14 mouse cellular contexts compared by ENCODE assay signal in the genomic region with DNA sequence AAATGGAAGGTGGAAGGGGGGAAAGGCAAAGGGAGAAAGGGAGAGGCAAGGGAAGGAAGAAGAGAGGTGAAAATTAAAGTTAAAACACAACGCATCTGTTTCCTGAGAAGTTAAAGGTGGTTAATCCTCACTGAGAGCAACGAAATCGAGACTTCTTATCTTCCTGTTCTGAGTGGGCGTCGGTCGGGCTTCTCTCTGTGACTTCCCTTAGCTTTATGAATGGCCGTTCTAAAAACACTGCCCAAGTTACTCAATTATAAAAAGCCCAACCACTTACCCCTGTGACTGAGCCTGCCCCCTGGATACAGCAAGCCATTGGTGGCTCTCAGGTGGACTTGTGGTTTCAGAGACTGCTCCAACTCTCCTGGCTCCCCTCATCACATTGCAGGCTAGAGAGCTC. TPM values are rescaled to one million over a fixed set of nuclear protein-coding genes. Genes with fewer than 3 reads are reported as not detected.
DNase-seq lines count a peak whose midpoint lies in the region; ATAC-seq and TF ChIP-seq lines count a peak whose summit lies in the region.
"Had no signal": no experiment of that assay in that cellular context is flagged by ENCODE, and none has a peak within 500 bp of the region (broad histone marks: within the 10 kb centered on the region; RNA-seq: fewer than 3 reads in every experiment).

No protein-coding gene starts in this region.

- no peaks in the 10 kb centered on the region for H3K27me3 ChIP-seq in heart, adult 2 months (ENCODE audit: control insufficient read depth, insufficient read depth, low read length)
- no peaks in the 10 kb centered on the region for H3K27me3 ChIP-seq in limb, embryonic 13.5 days

- no peak for TF ChIP-seq POLR2A in heart, adult 2 months (IDR thresholded peaks at IDR 0.05; ENCODE audit: insufficient read depth, low read depth, low read length)
- TF ChIP-seq POLR2A in embryonic fibroblast, embryonic 13.5 days (IDR thresholded peaks at IDR 0.05; ENCODE audit: low read depth, low read length) = no peak

- peak overlapping the region; percentile 56 for H3K27ac ChIP-seq in heart, adult 2 months
- H3K27ac ChIP-seq in embryonic fibroblast, embryonic 13.5 days (ENCODE audit: insufficient read depth, low read length) = peak overlapping the region; percentile 4; the same call in 1 of the 2 replicates
- no peak overlapping the region for H3K27ac ChIP-seq in limb, embryonic 13.5 days
- H3K27ac ChIP-seq in left cerebral cortex, adult 2 months = no peak overlapping the region
- H3K27ac ChIP-seq: hindbrain, postnatal 0 days; liver, embryonic 13.5 days; neural tube, embryonic 13.5 days had no signal

- DNase-seq in heart, adult 2 months = no peak
- no peak for DNase-seq in heart, postnatal 14 days
- peak; percentile 26 for DNase-seq in 416B (ENCODE audit: low read depth)
- DNase-seq in embryo, embryonic 11 days = no peak
- DNase-seq in left cerebral cortex, adult 2 months (ENCODE audit: extremely low spot score in 1 of 2, low spot score in 2 of 2) = no peak
- DNase-seq: cerebellum, adult 11-12 months; kidney, adult 8-10 months; liver, embryonic 13.5 days; thymus, postnatal 4 days had no signal

- H3K4me3 ChIP-seq in heart, adult 2 months = no peak overlapping the region
- H3K4me3 ChIP-seq in embryonic fibroblast, embryonic 13.5 days (ENCODE audit: insufficient read depth, low read length) = no peak overlapping the region
- H3K4me3 ChIP-seq in limb, embryonic 13.5 days = no peak overlapping the region
- no peak overlapping the region for H3K4me3 ChIP-seq in left cerebral cortex, adult 2 months
- H3K4me3 ChIP-seq: liver, embryonic 13.5 days; megakaryocyte, embryonic 14.5 days; neural tube, embryonic 13.5 days had no signal

- WGBS in heart, adult 2 months = 10% methylated on average over 7 of the region's 7 CpGs
- WGBS in limb, embryonic 13.5 days = 56% methylated on average over 7 of the region's 7 CpGs

- peak overlapping the region; percentile 74; the same call in 1 of the 2 replicates for H3K4me2 ChIP-seq in limb, embryonic 13.5 days (replicated peaks)
- H3K4me2 ChIP-seq: liver, embryonic 13.5 days; neural tube, embryonic 13.5 days had no signal

- intact Hi-C loops in heart, adult 2 months (cut with DNase I) = loop anchor here (2.0 to 5.0 kb wide), 2 partner anchors 111 to 182 kb away; no protein-coding TSS in a partner anchor
- intact Hi-C loops in heart, postnatal 14 days (cut with DNase I) = loop anchor here (5.0 to 10.0 kb wide), 2 partner anchors 101 to 278 kb away; no protein-coding TSS in a partner anchor
- intact Hi-C loops in left cerebral cortex, adult 2 months (cut with DNase I) = loop anchor here (5.0 kb wide), 1 partner anchor 261 kb away; no protein-coding TSS in a partner anchor

- no peak for TF ChIP-seq CTCF in heart, adult 2 months (IDR thresholded peaks at IDR 0.05)
- TF ChIP-seq CTCF in embryonic fibroblast, embryonic 13.5 days (IDR thresholded peaks at IDR 0.05; ENCODE audit: borderline replicate concordance, insufficient read depth, low read length) = no peak
- no peak for TF ChIP-seq CTCF in left cerebral cortex, adult 2 months (IDR thresholded peaks at IDR 0.05)

- no peak overlapping the region for H3K9ac ChIP-seq in heart, adult 2 months (ENCODE audit: low read depth, low read length)
- H3K9ac ChIP-seq in limb, embryonic 13.5 days = no peak overlapping the region
- H3K9ac ChIP-seq: liver, embryonic 13.5 days; neural tube, embryonic 13.5 days had no signal

- no peak for ATAC-seq in limb, embryonic 13.5 days (ENCODE audit: low FRiP score, low read depth)
- ATAC-seq: hindbrain, postnatal 0 days had no signal

- no peaks in the 10 kb centered on the region for H3K79me2 ChIP-seq in heart, adult 2 months (replicated peaks; ENCODE audit: control insufficient read depth, insufficient read depth, low read length)

- H3K36me3 ChIP-seq in heart, adult 2 months (ENCODE audit: control insufficient read depth, insufficient read depth, low read length) = peaks cover 17% of the 10 kb centered on the region
- H3K36me3 ChIP-seq in limb, embryonic 13.5 days = no peaks in the 10 kb centered on the region
- H3K36me3 ChIP-seq: liver, embryonic 13.5 days; neural tube, embryonic 13.5 days had no signal

- no peaks in the 10 kb centered on the region for H3K9me3 ChIP-seq in limb, embryonic 13.5 days
- H3K9me3 ChIP-seq: liver, embryonic 13.5 days; neural tube, embryonic 13.5 days had no signal

- no peak for TF ChIP-seq EP300 in heart, adult 2 months (IDR thresholded peaks at IDR 0.05; ENCODE audit: insufficient read depth, low read depth, low read length)

- peaks cover 12% of the 10 kb centered on the region for H3K4me1 ChIP-seq in heart, adult 2 months (ENCODE audit: control insufficient read depth, insufficient read depth, low read length)
- H3K4me1 ChIP-seq in embryonic fibroblast, embryonic 13.5 days (ENCODE audit: control insufficient read depth, insufficient read depth, low read length) = peaks cover 24% of the 10 kb centered on the region
- H3K4me1 ChIP-seq in limb, embryonic 13.5 days = peaks cover 56% of the 10 kb centered on the region
- H3K4me1 ChIP-seq: liver, embryonic 13.5 days had no signal

RNA-seq across cellular contexts. Expression of gene Ccn2, which starts 2.3 kb away (rescaled TPM):
- total RNA-seq in heart, adult 2 months (2021) = 100 to 1,000 TPM in 1 of 2 experiments, 10 to 100 TPM in 1; 62.8 to 108 TPM
- 93.2 and 141 TPM in 2 replicates for polyA plus RNA-seq in heart, adult 2 months (2012; rRNA removed)
- 10 to 100 TPM; 61.8 to 65.7 TPM for total RNA-seq in heart, postnatal 14 days (2021)
- 483 and 1,320 TPM in 2 replicates for polyA plus RNA-seq in embryonic fibroblast, embryonic 13.5 days (2011; ENCODE audit: insufficient read length, low read depth, missing spikeins)
- polyA plus RNA-seq in limb, embryonic 13.5 days (2015; fragmentation: Nextera tagmentation; extraction: Ambion mirVana) = 15.9 and 17.1 TPM in 2 replicates
- total RNA-seq in left cerebral cortex, adult 2 months (2021) = 10 to 100 TPM; 27.4 to 29.6 TPM

Comparison
In these comparisons a context has a peak if more than half of its experiments do, and no peak if none do; other contexts are left out.
1. H3K27ac ChIP-seq: peak in heart, adult 2 months (single experiment) and embryonic fibroblast, embryonic 13.5 days (single experiment); none in limb, embryonic 13.5 days (single experiment) and left cerebral cortex, adult 2 months (single experiment).